Mouse (Mus musculus) midbrain, embryonic 13.5 days (tissue): ENCODE data around the gene Htra2. TPM values are rescaled to one million over a fixed set of nuclear protein-coding genes. Genes with fewer than 3 reads are reported as not detected.

Experiments used
- ATAC-seq: fragments of 200-750 bp; cut with Nextera tagmentation; 2 replicates; pipeline ENCODE4 v1.8.0; 2017; ENCODE audit warnings: mild to moderate bottlenecking, moderate TSS enrichment, moderate library complexity
- H3K27ac ChIP-seq: fragments of 300-500 bp; sonication (generic); 2 replicates; pipeline ENCODE4 v1.5.1; 2015; ENCODE audit warnings: inconsistent platforms, mild to moderate bottlenecking, moderate library complexity
- H3K27me3 ChIP-seq: fragments of 300-500 bp; sonication (generic); 2 replicates; pipeline ENCODE4 v1.6.1; 2015; ENCODE audit warnings: mild to moderate bottlenecking, inconsistent platforms
- H3K36me3 ChIP-seq: fragments of 300-500 bp; sonication (generic); 2 replicates; pipeline ENCODE4 v1.6.1; 2015; ENCODE audit warnings: mild to moderate bottlenecking, inconsistent platforms
- H3K4me1 ChIP-seq: fragments of 300-500 bp; sonication (generic); replicated peaks from 2 replicates; pipeline ENCODE4 v1.6.1; 2015; ENCODE audit warnings: inconsistent platforms
- H3K4me2 ChIP-seq: fragments of 300-500 bp; sonication (generic); replicated peaks from 2 replicates; pipeline ENCODE4 v1.6.1; 2015; ENCODE audit warnings: moderate library complexity, mild to moderate bottlenecking, inconsistent platforms
- H3K4me3 ChIP-seq: fragments of 300-500 bp; sonication (generic); replicated peaks from 2 replicates; pipeline ENCODE4 v1.5.1; 2015; ENCODE audit warnings: mild to moderate bottlenecking, inconsistent platforms
- H3K9ac ChIP-seq: fragments of 300-500 bp; sonication (generic); replicated peaks from 2 replicates; pipeline ENCODE4 v1.6.1; 2015; ENCODE audit warnings: mild to moderate bottlenecking, inconsistent platforms
- H3K9me3 ChIP-seq: fragments of 300-500 bp; sonication (generic); 2 replicates; pipeline ENCODE4 v1.6.1; 2016; ENCODE audit warnings: mild to moderate bottlenecking, inconsistent platforms
- WGBS: fragments of 180-500 bp; shearing (Covaris S2); methylation state at CpG from one replicate; pipeline ENCODE4 v1.1.7; 2015; 5-methylcytosine and 5-hydroxymethylcytosine counted together
- polyA plus RNA-seq: library from polyadenylated mRNA; unstranded; fragments of >200 nt; fragmentation: Nextera tagmentation; extraction: Ambion mirVana; gene quantifications from 2 replicates; pipeline ENCODE4 v1.2.1, GENCODE M21; 2015

Htra2 gene
- polyA plus RNA-seq, 1 experiment from 2014 or later, result 65.3 TPM

- Histone ChIP-seq H3K27me3 (no peaks in the 10 kb centered on the region; the same call in 1 of the 2 replicates), H3K4me3 (no peak overlapping the region), H3K9me3 (no peaks in the 10 kb centered on the region), H3K4me2 (no peak overlapping the region), H3K27ac (no peak overlapping the region), H3K9ac (no peak overlapping the region), H3K36me3 (no peaks in the 10 kb centered on the region), H3K4me1 (peaks cover 4% of the 10 kb centered on the region)
- no peak for ATAC-seq
- 60% methylated on average over 6 of the region's 6 CpGs for WGBS
Observed at GRCm38 (mm10) chr6:83043561-83043960, 11.5 kb downstream of the Htra2 start.

GRCm38 (mm10) chr6:83040601-83041000 is 14.5 kb downstream of the Htra2 start:
- Histone ChIP-seq H3K27me3 (peaks cover 14% of the 10 kb centered on the region), H3K27ac (no peak overlapping the region), H3K36me3 (no peaks in the 10 kb centered on the region), H3K9me3 (no peaks in the 10 kb centered on the region), H3K9ac (no peak overlapping the region), H3K4me3 (no peak overlapping the region), H3K4me1 (peaks cover 10% of the 10 kb centered on the region), H3K4me2 (no peak overlapping the region)
- ATAC-seq, result no peak
- WGBS, result 80% methylated on average over 5 of the region's 5 CpGs

GRCm38 (mm10) chr6:83038496-83039012 is 16.5 kb downstream of the Htra2 start:
- H3K9me3 ChIP-seq, result no peaks in the 10 kb centered on the region
- H3K36me3 ChIP-seq, result no peaks in the 10 kb centered on the region
- H3K27ac ChIP-seq, result no peak overlapping the region
- H3K4me1 ChIP-seq, result peaks cover 25% of the 10 kb centered on the region
- peak overlapping the region; percentile 30 for H3K4me3 ChIP-seq
- H3K9ac ChIP-seq, result peak overlapping the region; percentile 15; the same call in 1 of the 2 replicates
- peaks cover 28% of the 10 kb centered on the region for H3K27me3 ChIP-seq
- H3K4me2 ChIP-seq, result peak overlapping the region; percentile 59
- 10% methylated on average over 24 of the region's 24 CpGs for WGBS
- peak; percentile 66 for ATAC-seq

GRCm38 (mm10) chr6:83037188-83037587 is 17.9 kb downstream of the Htra2 start:
- no peak overlapping the region for H3K9ac ChIP-seq
- ATAC-seq, result no peak
- no peak overlapping the region for H3K27ac ChIP-seq
- H3K4me1 ChIP-seq, result peaks cover 39% of the 10 kb centered on the region
- 79% methylated on average over 8 of the region's 8 CpGs for WGBS
- no peak overlapping the region for H3K4me3 ChIP-seq
- H3K4me2 ChIP-seq, result no peak overlapping the region
- no peaks in the 10 kb centered on the region for H3K36me3 ChIP-seq
- no peaks in the 10 kb centered on the region for H3K9me3 ChIP-seq
- H3K27me3 ChIP-seq, result peaks cover 36% of the 10 kb centered on the region

- H3K36me3 ChIP-seq, result no peaks in the 10 kb centered on the region
- H3K4me1 ChIP-seq, result peaks cover 42% of the 10 kb centered on the region
- peaks cover 63% of the 10 kb centered on the region for H3K27me3 ChIP-seq
- no peak for ATAC-seq
- no peaks in the 10 kb centered on the region for H3K9me3 ChIP-seq
- no peak overlapping the region for H3K9ac ChIP-seq
- H3K4me2 ChIP-seq, result peak overlapping the region; percentile 62
- H3K4me3 ChIP-seq, result peak overlapping the region; percentile 46
- H3K27ac ChIP-seq, result 0 out of 2 replicates have a peak overlapping the region, but pooled peaks have one; percentile 39
- WGBS, result 12% methylated on average over 5 of the region's 5 CpGs
Observed at GRCm38 (mm10) chr6:83034463-83035055, 20.5 kb downstream of the Htra2 start.

- Histone ChIP-seq H3K9ac (peak within 1 kb of the TSS; percentile 54), H3K27ac (0 out of 2 replicates have a peak within 1 kb of the TSS, but pooled peaks have one; percentile 39), H3K9me3 (no peaks in the 10 kb centered on the region), H3K4me3 (peak within 1 kb of the TSS; percentile 46), H3K27me3 (peaks cover 72% of the 10 kb centered on the region), H3K4me2 (peak within 1 kb of the TSS; percentile 62), H3K4me1 (peaks cover 37% of the 10 kb centered on the region), H3K36me3 (no peaks in the 10 kb centered on the region)
- ATAC-seq, result peak; percentile 74
- WGBS, result under 1% methylated on average over 51 of the region's 51 CpGs
Observed at GRCm38 (mm10) chr6:83033249-83034185, 21.6 kb downstream of the Htra2 start, which contains the start of the genes Dok1 and Loxl3. Gene Dok1, minus strand, starts transcription at chr6:83033471. Gene Loxl3, plus strand, starts transcription at chr6:83034173.

- WGBS, result under 1% methylated on average over 31 of the region's 31 CpGs
- H3K9ac ChIP-seq, result peak overlapping the region; percentile 54
- peak overlapping the region; percentile 46 for H3K4me3 ChIP-seq
- H3K36me3 ChIP-seq, result no peaks in the 10 kb centered on the region
- H3K4me1 ChIP-seq, result peaks cover 32% of the 10 kb centered on the region
- no peaks in the 10 kb centered on the region for H3K9me3 ChIP-seq
- peaks cover 79% of the 10 kb centered on the region for H3K27me3 ChIP-seq
- H3K27ac ChIP-seq, result no peak overlapping the region
- ATAC-seq, result peak; percentile 67
- peak overlapping the region; percentile 62 for H3K4me2 ChIP-seq
Observed at GRCm38 (mm10) chr6:83032769-83033191, 22.3 kb downstream of the Htra2 start.

- ATAC-seq, result no peak
- Histone ChIP-seq H3K4me1 (peaks cover 32% of the 10 kb centered on the region), H3K27me3 (peaks cover 78% of the 10 kb centered on the region), H3K4me2 (peak overlapping the region; percentile 62), H3K27ac (no peak overlapping the region), H3K36me3 (no peaks in the 10 kb centered on the region), H3K9ac (no peak overlapping the region; the same call in 1 of the 2 replicates), H3K9me3 (no peaks in the 10 kb centered on the region), H3K4me3 (peak overlapping the region; percentile 46)
- WGBS, result 17% methylated on average over 18 of the region's 18 CpGs
Observed at GRCm38 (mm10) chr6:83031921-83032590, 23.0 kb downstream of the Htra2 start.

GRCm38 (mm10) chr6:83031111-83031510 is 24.0 kb downstream of the Htra2 start:
- ATAC-seq, result no peak
- H3K4me2 ChIP-seq, result no peak overlapping the region

GRCm38 (mm10) chr6:83029777-83030176 is 25.3 kb downstream of the Htra2 start:
- Histone ChIP-seq H3K9me3 (no peaks in the 10 kb centered on the region), H3K27me3 (peaks cover 62% of the 10 kb centered on the region), H3K4me3 (no peak overlapping the region), H3K9ac (no peak overlapping the region), H3K27ac (no peak overlapping the region), H3K4me2 (no peak overlapping the region), H3K4me1 (peaks cover 28% of the 10 kb centered on the region), H3K36me3 (no peaks in the 10 kb centered on the region)
- no peak for ATAC-seq
- WGBS, result 19% methylated on average over 10 of the region's 10 CpGs

More at GRCm38 (mm10) chr6:83031111-83031510, 24.0 kb downstream of the Htra2 start:
- Histone ChIP-seq H3K4me3 (no peak overlapping the region), H3K27ac (no peak overlapping the region), H3K4me1 (peaks cover 32% of the 10 kb centered on the region), H3K36me3 (no peaks in the 10 kb centered on the region), H3K9ac (no peak overlapping the region), H3K9me3 (no peaks in the 10 kb centered on the region), H3K27me3 (peaks cover 72% of the 10 kb centered on the region)
- WGBS, result 60% methylated on average over 7 of the region's 7 CpGs

- 52% methylated on average over 8 of the region's 9 CpGs for WGBS
- ATAC-seq, result no peak
- H3K27me3 ChIP-seq, result peaks cover 51% of the 10 kb centered on the region
Observed at GRCm38 (mm10) chr6:83027706-83028105, 27.4 kb downstream of the Htra2 start.

More at GRCm38 (mm10) chr6:83027706-83028105, 27.4 kb downstream of the Htra2 start:
- H3K4me1 ChIP-seq, result peaks cover 8% of the 10 kb centered on the region
- H3K4me3 ChIP-seq, result no peak overlapping the region
- no peak overlapping the region for H3K9ac ChIP-seq
- H3K4me2 ChIP-seq, result no peak overlapping the region
- H3K27ac ChIP-seq, result no peak overlapping the region
- no peaks in the 10 kb centered on the region for H3K36me3 ChIP-seq
- H3K9me3 ChIP-seq, result no peaks in the 10 kb centered on the region
